Comparison of ENCODE assay signal across 19 mouse cellular contexts in genomic region chr19:6906199-6906598, GRCm38 (mm10). TPM values are rescaled to one million over a fixed set of nuclear protein-coding genes. Genes with fewer than 3 reads are reported as not detected.
DNase-seq lines count a peak whose midpoint lies in the region; ATAC-seq and TF ChIP-seq lines count a peak whose summit lies in the region.
"Had no signal": no experiment of that assay in that cellular context is flagged by ENCODE, and none has a peak within 500 bp of the region (broad histone marks: within the 10 kb centered on the region; RNA-seq: fewer than 3 reads in every experiment).

No protein-coding gene starts in this region.

- H3K27me3 ChIP-seq in kidney, embryonic 15.5 days, result no peaks in the 10 kb centered on the region
- no peaks in the 10 kb centered on the region for H3K27me3 ChIP-seq in lung, postnatal 0 days (replicated peaks; ENCODE audit: insufficient read depth, low read length)
- H3K27me3 ChIP-seq: heart, embryonic 15.5 days; hindbrain, embryonic 13.5 days; midbrain, embryonic 13.5 days had no signal

- no peak for TF ChIP-seq EP300 in lung, postnatal 0 days (IDR thresholded peaks at IDR 0.05)

- H3K9me3 ChIP-seq in kidney, embryonic 15.5 days (replicated peaks), result no peaks in the 10 kb centered on the region
- no peaks in the 10 kb centered on the region for H3K9me3 ChIP-seq in lung, postnatal 0 days (ENCODE audit: low read length)
- H3K9me3 ChIP-seq: embryonic facial prominence, embryonic 10.5 days; heart, embryonic 15.5 days; hindbrain, embryonic 13.5 days; midbrain, embryonic 13.5 days had no signal

- H3K4me2 ChIP-seq in kidney, embryonic 15.5 days, result no peak overlapping the region
- no peak overlapping the region for H3K4me2 ChIP-seq in lung, postnatal 0 days (replicated peaks; ENCODE audit: low read depth, low read length)
- H3K4me2 ChIP-seq: heart, embryonic 15.5 days; hindbrain, embryonic 13.5 days; midbrain, embryonic 13.5 days had no signal

- no peak for ATAC-seq in kidney, embryonic 15.5 days (replicated peaks; ENCODE audit: low FRiP score)
- ATAC-seq in lung, postnatal 0 days, result no peak
- ATAC-seq: midbrain, embryonic 13.5 days had no signal

- peaks cover 27% of the 10 kb centered on the region for H3K4me1 ChIP-seq in kidney, embryonic 15.5 days
- H3K4me1 ChIP-seq in lung, postnatal 0 days (ENCODE audit: insufficient read depth, low read depth, low read length), result no peaks in the 10 kb centered on the region; the same call in 1 of the 2 replicates

- H3K27ac ChIP-seq in kidney, embryonic 15.5 days, result no peak overlapping the region
- H3K27ac ChIP-seq in lung, postnatal 0 days (ENCODE audit: low read length), result no peak overlapping the region; the same call in 1 of the 2 replicates
- H3K27ac ChIP-seq: embryonic facial prominence, embryonic 10.5 days; heart, embryonic 15.5 days; hindbrain, embryonic 13.5 days; midbrain, embryonic 13.5 days; stomach, postnatal 0 days had no signal

- TF ChIP-seq CTCF in lung, postnatal 0 days (IDR thresholded peaks at IDR 0.05), result peak; percentile 16; the same call in 1 of the 2 replicates

- H3K36me3 ChIP-seq in kidney, embryonic 15.5 days, result peaks cover 37% of the 10 kb centered on the region
- peaks cover 9% of the 10 kb centered on the region; the same call in 1 of the 2 replicates for H3K36me3 ChIP-seq in lung, postnatal 0 days (ENCODE audit: insufficient read depth, low read length)

- WGBS in kidney, embryonic 15.5 days, result 82% methylated on average over 3 of the region's 3 CpGs
- WGBS in lung, postnatal 0 days, result 60% methylated on average over 3 of the region's 3 CpGs

- no peak overlapping the region for H3K4me3 ChIP-seq in kidney, embryonic 15.5 days (replicated peaks)
- no peak overlapping the region for H3K4me3 ChIP-seq in lung, postnatal 0 days (ENCODE audit: low read depth, low read length)
- H3K4me3 ChIP-seq: embryonic facial prominence, embryonic 10.5 days; heart, embryonic 15.5 days; hindbrain, embryonic 13.5 days; midbrain, embryonic 13.5 days had no signal

- DNase-seq in cerebellum, postnatal 25 days, result peak; percentile 15 to 27
- no peak for DNase-seq in cerebellum, postnatal 10 days
- DNase-seq in kidney, adult 18-20 months, result peak; percentile 65
- no peak for DNase-seq in lung, postnatal 0 days (ENCODE audit: low spot score)
- DNase-seq in lung, postnatal 25 days (ENCODE audit: low spot score), result no peak
- DNase-seq in kidney, postnatal 36 days, result peak; percentile 68 to 77
- DNase-seq: adrenal gland, postnatal 25 days; gastrocnemius, postnatal 36 days; heart, postnatal 36 days; layer of hippocampus, postnatal 36 days; lung, adult 18-20 months; lung, postnatal 14 days had no signal

- no peak overlapping the region for H3K9ac ChIP-seq in kidney, embryonic 15.5 days
- no peak overlapping the region for H3K9ac ChIP-seq in lung, postnatal 0 days (replicated peaks; ENCODE audit: low read depth)
- H3K9ac ChIP-seq: heart, embryonic 15.5 days; hindbrain, embryonic 13.5 days; midbrain, embryonic 13.5 days had no signal

RNA-seq across cellular contexts. Expression of gene Trmt112, which starts 3.3 kb away (rescaled TPM):
- polyA plus RNA-seq in kidney, embryonic 15.5 days (2015; fragmentation: Nextera tagmentation; extraction: Ambion mirVana), result 148 and 167 TPM in 2 replicates
- polyA plus RNA-seq in lung, postnatal 0 days (2015; fragmentation: Nextera tagmentation; extraction: Ambion mirVana), result 89.0 and 93.3 TPM in 2 replicates

RNA-seq across cellular contexts. Expression of gene Prdx5, which starts 3.7 kb away (rescaled TPM):
- 268 and 275 TPM in 2 replicates for polyA plus RNA-seq in kidney, embryonic 15.5 days (2015; fragmentation: Nextera tagmentation; extraction: Ambion mirVana)
- 437 and 450 TPM in 2 replicates for polyA plus RNA-seq in lung, postnatal 0 days (2015; fragmentation: Nextera tagmentation; extraction: Ambion mirVana)

RNA-seq across cellular contexts. Expression of gene Esrra, which starts 15.4 kb away (rescaled TPM):
- polyA plus RNA-seq in kidney, embryonic 15.5 days (2015; fragmentation: Nextera tagmentation; extraction: Ambion mirVana), result 14.8 and 15.3 TPM in 2 replicates
- 9.8 and 12.8 TPM in 2 replicates for polyA plus RNA-seq in lung, postnatal 0 days (2015; fragmentation: Nextera tagmentation; extraction: Ambion mirVana)

RNA-seq across cellular contexts. Expression of gene Catsperz, which starts 19.0 kb away (rescaled TPM):
- polyA plus RNA-seq in kidney, embryonic 15.5 days (2015; fragmentation: Nextera tagmentation; extraction: Ambion mirVana), result 2.0 and 3.1 TPM in 2 replicates
- 1.7 and 2.4 TPM in 2 replicates for polyA plus RNA-seq in lung, postnatal 0 days (2015; fragmentation: Nextera tagmentation; extraction: Ambion mirVana)
- polyA plus RNA-seq: liver, adult 2 months had no signal

RNA-seq across cellular contexts. Expression of gene Kcnk4, which starts 28.1 kb away (rescaled TPM):
- 0.14 and 0.45 TPM in 2 replicates for polyA plus RNA-seq in kidney, embryonic 15.5 days (2015; fragmentation: Nextera tagmentation; extraction: Ambion mirVana)
- polyA plus RNA-seq in lung, postnatal 0 days (2015; fragmentation: Nextera tagmentation; extraction: Ambion mirVana), result 0.12 and 0.30 TPM in 2 replicates
- polyA plus RNA-seq: embryonic facial prominence, embryonic 10.5 days had no signal

Comparison
In these comparisons a context has a peak if more than half of its experiments do, and no peak if none do; other contexts are left out.
1. DNase-seq: peak in cerebellum, postnatal 25 days (2 of 2), kidney, adult 18-20 months (single experiment) and kidney, postnatal 36 days (2 of 2); none in cerebellum, postnatal 10 days (0 of 2), lung, postnatal 0 days (single experiment) and lung, postnatal 25 days (single experiment).